Mouse (Mus musculus) cerebellum, adult 2 months (tissue): ENCODE results near the gene Ror2. TPM values are rescaled to one million over a fixed set of nuclear protein-coding genes. Genes with fewer than 3 reads are reported as not detected.
A peak's percentile ranks its signal among the peaks of the same experiment; 100 is the strongest.

Experiments used
- DNase-seq, 2 experiments: peaks; one replicate each; pipeline ENCODE4 v3.0.0; 2021
- H3K27ac ChIP-seq: fragments of 200-500 bp; 2 replicates; pipeline ENCODE4 v1.5.1; 2012; ENCODE audit warnings: low read length, control low read depth, inconsistent platforms; ENCODE audit not compliant: insufficient read depth
- H3K27me3 ChIP-seq: fragments of 200-500 bp; 2 replicates; pipeline ENCODE4 v1.6.1; 2012; ENCODE audit warnings: inconsistent platforms, mild to moderate bottlenecking, low read length, moderate library complexity; ENCODE audit not compliant: control insufficient read depth, insufficient read depth
- H3K4me1 ChIP-seq: fragments of 200-500 bp; 2 replicates; pipeline ENCODE4 v1.6.1; 2011; ENCODE audit warnings: low read length; ENCODE audit not compliant: control insufficient read depth, insufficient read depth
- H3K4me3 ChIP-seq: fragments of 200-500 bp; replicated peaks from 2 replicates; pipeline ENCODE3; 2011; ENCODE audit warnings: mild to moderate bottlenecking, low read depth, low read length, control low read depth; ENCODE audit not compliant: insufficient read depth
- CTCF ChIP-seq: fragments of 200-500 bp; IDR thresholded peaks from 2 replicates; pipeline ENCODE4 v1.5.1; 2011; ENCODE audit warnings: low read depth, mild to moderate bottlenecking, control low read depth, low read length, moderate library complexity, borderline replicate concordance; ENCODE audit not compliant: insufficient read depth
- POLR2A ChIP-seq: fragments of 200-500 bp; IDR thresholded peaks from 2 replicates; pipeline ENCODE4 v1.6.1; 2011; ENCODE audit warnings: low read length, control low read depth, borderline replicate concordance; ENCODE audit not compliant: insufficient read depth
- WGBS: fragments of 180-500 bp; shearing (Covaris S2); methylation state at CpG from one replicate; pipeline ENCODE4 v1.1.7; 2018; 5-methylcytosine and 5-hydroxymethylcytosine counted together
- polyA plus RNA-seq: library from polyadenylated mRNA; depleted of rRNA; stranded (reverse); fragments of >200 nt; gene quantifications from 2 replicates; pipeline ENCODE4 v1.2.3, GENCODE M21; 2012

Ror2 gene
- polyA plus RNA-seq, 1 experiment = 1.1 TPM

- H3K27ac ChIP-seq = no peak overlapping the region
- 13% methylated on average over 11 of the region's 11 CpGs for WGBS
- no peak overlapping the region for H3K4me3 ChIP-seq
- no peaks in the 10 kb centered on the region for H3K4me1 ChIP-seq
- DNase-seq = no peak
- TF ChIP-seq POLR2A (no peak), CTCF (no peak)
- H3K27me3 ChIP-seq = no peaks in the 10 kb centered on the region
These were observed 165.0 kb downstream of the Ror2 start for GRCm38 (mm10) chr13:53120906-53121305.

DNA sequence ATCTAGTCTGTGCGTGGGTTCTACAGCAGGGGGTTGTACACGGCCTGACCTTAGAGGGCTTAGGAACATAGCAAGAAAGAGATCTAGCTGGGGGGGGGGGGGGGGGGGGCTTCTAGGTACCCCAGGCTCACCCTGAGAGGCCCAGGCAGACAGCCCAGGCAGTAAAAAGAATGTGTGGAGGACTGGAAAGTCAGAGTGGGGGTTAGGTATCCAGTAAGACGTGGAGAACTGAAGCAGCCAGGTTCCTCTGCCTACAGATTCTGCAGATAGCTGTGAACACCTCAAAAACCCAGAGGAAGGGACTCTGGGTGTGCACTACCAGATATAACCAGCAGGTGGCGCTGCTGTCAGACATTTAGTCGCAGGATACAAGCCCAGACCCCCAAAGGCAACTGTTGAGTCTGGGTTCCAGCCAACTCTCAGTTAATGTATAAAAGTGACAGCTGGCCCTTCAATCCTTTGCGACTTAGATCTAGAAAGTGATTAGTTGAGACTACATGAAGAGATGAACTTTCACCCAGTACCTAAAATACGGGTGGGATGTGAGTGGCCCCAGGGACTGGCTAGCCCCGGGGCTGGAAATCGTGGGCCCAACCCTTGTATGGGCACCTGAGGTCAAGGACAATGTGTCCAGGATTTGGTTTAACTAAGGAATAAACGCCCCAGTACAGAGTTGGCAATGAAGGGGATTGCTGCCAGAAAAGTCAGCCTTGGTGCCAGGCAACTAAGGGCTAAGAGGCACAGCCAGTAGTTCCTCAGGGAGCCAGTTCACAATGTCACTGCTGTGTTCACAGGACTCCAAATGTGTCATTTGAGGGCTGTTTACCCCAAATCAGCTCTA lies 166.1 kb downstream of the Ror2 start:
- 6% methylated on average over 10 of the region's 10 CpGs for WGBS
- no peaks in the 10 kb centered on the region for H3K4me1 ChIP-seq
- no peak overlapping the region for H3K4me3 ChIP-seq
- no peak overlapping the region for H3K27ac ChIP-seq
- TF ChIP-seq CTCF (peak; percentile 86), POLR2A (no peak)
- DNase-seq = peak; percentile 35 to 69
- H3K27me3 ChIP-seq = no peaks in the 10 kb centered on the region

GRCm38 (mm10) chr13:53118398-53118797 lies 167.5 kb downstream of the Ror2 start:
- WGBS = 85% methylated on average over 13 of the region's 13 CpGs
- TF ChIP-seq CTCF = no peak
- TF ChIP-seq POLR2A = no peak
- no peak for DNase-seq
- Histone ChIP-seq H3K27me3 (no peaks in the 10 kb centered on the region), H3K4me1 (no peaks in the 10 kb centered on the region), H3K27ac (no peak overlapping the region), H3K4me3 (no peak overlapping the region)

DNA sequence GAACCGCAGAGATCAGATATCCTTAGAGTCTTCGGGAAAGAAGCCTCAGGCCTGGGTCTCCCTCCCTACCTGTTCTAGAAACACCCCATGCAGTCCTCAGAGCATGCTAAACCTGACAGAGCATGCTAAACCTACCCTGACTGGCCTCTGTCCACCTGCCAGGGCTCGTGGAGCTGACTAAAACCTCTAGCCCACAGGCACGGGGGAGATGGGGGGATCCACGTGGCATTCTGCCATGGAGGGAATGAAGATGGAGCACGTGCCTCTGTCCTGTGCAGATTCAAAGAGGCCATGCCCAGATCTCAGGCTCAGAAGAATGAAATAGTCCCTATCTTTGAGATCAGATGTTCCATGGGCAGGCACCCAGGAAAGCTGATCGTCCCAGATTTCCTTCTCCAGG lies 168.0 kb downstream of the Ror2 start:
- DNase-seq = no peak
- Histone ChIP-seq H3K27ac (no peak overlapping the region), H3K27me3 (no peaks in the 10 kb centered on the region), H3K4me1 (no peaks in the 10 kb centered on the region), H3K4me3 (no peak overlapping the region)
- WGBS = 31% methylated on average over 7 of the region's 7 CpGs
- TF ChIP-seq POLR2A (no peak), CTCF (no peak)

DNA sequence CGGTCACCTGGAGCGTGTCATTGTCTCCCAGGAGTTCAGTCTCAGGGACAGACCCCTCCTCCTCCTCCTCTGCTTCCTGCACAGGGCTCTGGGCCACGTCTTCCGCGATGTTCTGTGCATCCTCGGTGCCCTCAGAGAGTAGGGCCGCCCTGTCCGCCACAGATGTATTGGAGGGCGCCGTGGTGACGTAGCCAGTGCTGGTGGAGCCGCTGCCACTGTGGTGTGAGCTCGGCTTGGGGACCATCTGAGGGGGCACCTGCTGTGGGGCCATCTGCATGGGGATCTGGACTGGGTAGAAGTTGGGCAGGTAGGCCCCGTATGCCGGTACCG lies 175.7 kb downstream of the Ror2 start:
- no peak overlapping the region for H3K4me3 ChIP-seq
- no peaks in the 10 kb centered on the region for H3K4me1 ChIP-seq
- no peak for TF ChIP-seq CTCF
- no peak for TF ChIP-seq POLR2A
- DNase-seq = no peak
- H3K27me3 ChIP-seq = no peaks in the 10 kb centered on the region
- H3K27ac ChIP-seq = no peak overlapping the region
- WGBS = 73% methylated on average over 16 of the region's 16 CpGs

DNA sequence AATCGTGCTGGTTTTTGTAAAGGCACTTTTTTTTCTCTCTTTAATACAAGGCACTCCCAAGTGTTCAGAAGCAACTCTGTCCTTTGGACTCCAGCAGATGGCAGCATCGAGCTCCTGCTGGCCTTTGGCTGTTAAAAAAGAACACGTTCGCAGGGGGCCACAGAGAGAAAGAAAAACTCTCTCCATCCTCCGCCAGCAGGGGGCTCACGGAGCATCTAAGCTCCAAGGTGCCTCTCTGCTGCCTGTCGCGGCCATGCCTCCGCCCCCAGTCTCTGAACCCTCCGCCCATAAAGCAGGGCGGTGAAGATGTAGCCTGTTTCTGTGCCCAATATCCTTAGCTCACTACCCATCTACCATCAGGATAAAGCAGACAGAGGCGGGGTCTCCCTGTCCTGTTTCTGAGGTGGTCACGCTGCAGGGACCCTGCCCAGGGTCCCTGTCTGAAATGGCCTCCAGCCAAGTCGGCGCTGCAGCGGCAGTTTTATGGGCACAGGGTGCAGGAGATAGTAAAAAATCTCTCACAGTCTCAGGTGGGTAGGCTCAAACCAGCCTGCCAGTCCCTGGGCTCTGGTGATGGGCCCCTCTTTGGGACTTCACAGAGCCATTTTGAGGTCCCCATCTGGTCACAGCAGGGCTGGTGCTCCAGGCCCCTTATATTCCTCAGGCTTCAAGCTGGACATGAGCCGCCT lies 176.2 kb downstream of the Ror2 start:
- no peaks in the 10 kb centered on the region for H3K4me1 ChIP-seq
- H3K27me3 ChIP-seq = no peaks in the 10 kb centered on the region
- 13% methylated on average over 17 of the region's 17 CpGs for WGBS
- no peak for TF ChIP-seq POLR2A
- peak; percentile 75 for TF ChIP-seq CTCF
- H3K4me3 ChIP-seq = peak overlapping the region; percentile 9
- H3K27ac ChIP-seq = no peak overlapping the region
- peak; percentile 82 to 87 for DNase-seq

DNA sequence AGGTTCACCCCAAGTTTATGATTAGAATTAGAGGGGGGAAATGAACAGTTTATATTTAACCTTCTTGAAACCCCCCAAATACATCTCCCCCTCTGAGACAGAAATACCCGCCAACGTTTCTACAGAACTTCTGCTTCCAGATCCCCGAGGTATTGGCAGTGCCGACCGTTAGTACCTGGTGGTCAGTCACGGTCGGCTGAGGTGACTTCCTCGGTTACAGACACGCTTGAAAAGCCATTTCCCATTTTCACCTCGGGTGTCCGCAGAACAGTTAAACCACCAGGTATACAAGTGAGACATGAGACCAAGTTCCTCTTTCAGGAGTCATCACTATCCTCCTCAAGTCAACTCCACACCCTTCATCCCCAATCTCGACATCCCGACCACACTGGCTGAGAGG lies 179.2 kb downstream of the Ror2 start:
- TF ChIP-seq CTCF (no peak), POLR2A (no peak)
- DNase-seq = no peak
- 84% methylated on average over 13 of the region's 13 CpGs for WGBS
- Histone ChIP-seq H3K27me3 (no peaks in the 10 kb centered on the region), H3K4me3 (no peak overlapping the region), H3K4me1 (no peaks in the 10 kb centered on the region), H3K27ac (no peak overlapping the region)

DNA sequence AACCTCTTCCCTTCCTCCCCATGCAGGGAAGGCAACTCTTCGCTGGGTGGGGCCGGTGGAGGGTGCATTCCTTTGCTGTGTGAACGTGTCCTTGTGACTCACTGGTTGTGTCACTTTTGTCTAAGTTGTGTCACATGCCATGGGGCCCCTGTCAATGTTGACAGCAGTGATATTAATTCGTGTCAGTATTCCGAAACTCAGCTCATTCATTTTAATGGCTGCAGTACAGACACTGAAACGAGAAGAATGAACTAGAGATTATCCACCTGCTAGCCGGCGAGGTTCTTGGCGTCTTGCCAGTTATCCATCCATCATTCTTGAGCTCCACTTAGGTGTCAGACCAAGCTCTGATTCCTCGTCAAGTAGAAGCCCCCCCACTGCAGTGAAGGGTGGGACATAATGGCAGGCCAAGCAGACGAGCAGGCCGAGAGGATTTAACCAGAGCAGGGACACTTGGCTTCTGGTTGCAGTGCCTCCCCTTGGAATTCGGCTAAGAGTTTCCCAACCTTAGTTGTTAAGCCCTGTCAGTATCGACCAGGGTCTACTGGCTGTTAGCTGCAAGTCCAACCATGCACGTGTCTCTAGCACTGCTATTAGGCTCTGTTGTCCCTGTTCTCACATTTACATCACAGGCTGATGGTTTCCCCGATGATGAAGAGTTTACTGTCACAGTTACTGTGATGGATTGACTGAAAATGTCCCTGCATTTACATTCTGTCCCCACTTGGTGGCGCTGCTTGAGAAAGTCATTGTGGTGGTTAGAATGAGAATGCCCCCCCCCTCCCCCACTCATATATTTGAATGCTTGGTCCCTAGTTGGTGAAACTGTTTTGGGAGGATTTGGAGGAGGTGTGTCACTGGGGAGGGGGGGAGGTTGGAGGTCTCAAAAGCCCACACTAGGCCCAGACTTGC lies 185.9 kb downstream of the Ror2 start:
- H3K27ac ChIP-seq = no peak overlapping the region
- 19% methylated on average over 17 of the region's 17 CpGs for WGBS
- H3K4me1 ChIP-seq = no peaks in the 10 kb centered on the region
- no peak overlapping the region for H3K4me3 ChIP-seq
- no peaks in the 10 kb centered on the region for H3K27me3 ChIP-seq
- TF ChIP-seq POLR2A = no peak
- no peak for DNase-seq
